Mouse (Mus musculus): ENCODE measurements around the gene C7. TPM values are rescaled to one million over a fixed set of nuclear protein-coding genes. Genes with fewer than 3 reads are reported as not detected.
"Not testable (repeated sequence)": the region's sequence is repeated elsewhere in the genome, so short reads cannot be mapped to it uniquely, and the experiment has no call there.

Gene C7
- polyA plus RNA-seq, 1 experiment from 2014 or later = not detected

DNA sequence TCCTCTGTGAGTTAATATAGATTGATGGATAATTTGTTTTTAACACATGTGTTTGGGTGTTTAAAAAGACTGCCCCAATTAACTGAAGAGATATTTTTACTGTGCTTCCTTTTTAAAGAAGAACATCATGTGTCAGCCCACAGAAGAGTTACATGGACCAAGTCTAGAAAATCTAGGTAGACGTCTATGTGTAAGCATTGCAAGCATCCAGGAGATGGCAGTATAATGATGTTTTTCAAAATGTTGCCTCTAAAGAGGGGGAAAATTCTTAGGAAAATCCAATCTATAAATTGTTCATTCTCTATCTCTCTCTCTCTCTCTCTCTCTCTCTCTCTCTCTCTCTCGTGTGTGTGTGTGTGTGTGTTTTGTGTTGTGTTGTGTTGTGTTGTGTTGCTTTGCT, 22.6 kb upstream of the C7 start:
- Histone ChIP-seq H3K4me2 (no peak overlapping the region), H3K4me1 (replicated peaks) (no peaks in the 10 kb centered on the region), H3K27ac (no peak overlapping the region), H3K36me3 (no peaks in the 10 kb centered on the region), H3K9ac (no peak overlapping the region), H3K9me3 (replicated peaks) (no peaks in the 10 kb centered on the region), H3K27me3 (no peaks in the 10 kb centered on the region), H3K4me3 (replicated peaks) (no peak overlapping the region)
- no peak for ATAC-seq (ENCODE audit: low read depth)
- DNase-seq = no peak
- 5% methylated on average over 2 of the region's 2 CpGs for WGBS (ENCODE audit: insufficient replicate concordance)

DNA sequence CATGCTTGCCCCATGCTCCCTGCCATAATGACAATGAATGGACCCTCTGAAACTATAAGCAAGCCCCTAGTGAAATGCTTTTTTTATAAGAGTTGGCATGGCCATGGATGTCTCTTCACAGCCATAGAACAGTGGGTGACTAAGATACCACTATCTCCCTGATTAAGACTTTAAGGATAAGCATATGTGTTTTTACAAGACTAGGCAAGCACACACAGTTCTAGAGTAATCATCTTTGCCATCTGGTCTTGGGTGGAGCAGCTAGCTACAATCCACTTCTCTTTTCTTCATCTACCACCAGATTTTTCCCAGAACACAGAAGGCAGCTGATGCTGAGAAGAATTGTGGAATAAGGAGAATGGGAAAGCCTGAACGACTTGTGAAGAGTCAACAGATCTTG, 17.7 kb upstream of the C7 start:
- no peak for DNase-seq
- Histone ChIP-seq H3K4me2 (no peak overlapping the region), H3K4me3 (replicated peaks) (no peak overlapping the region), H3K36me3 (no peaks in the 10 kb centered on the region), H3K9me3 (replicated peaks) (no peaks in the 10 kb centered on the region), H3K27ac (no peak overlapping the region), H3K4me1 (replicated peaks) (no peaks in the 10 kb centered on the region), H3K27me3 (no peaks in the 10 kb centered on the region), H3K9ac (no peak overlapping the region)
- ATAC-seq (ENCODE audit: low read depth) = no peak
- WGBS (ENCODE audit: insufficient replicate concordance) = 25% methylated on average over 1 of the region's 1 CpGs

- ATAC-seq (ENCODE audit: low read depth) (no peak), DNase-seq (no peak)
- 49% methylated on average over 15 of the region's 15 CpGs for WGBS (ENCODE audit: insufficient replicate concordance)
- Histone ChIP-seq H3K4me2 (no peak overlapping the region), H3K9ac (no peak overlapping the region), H3K4me3 (replicated peaks) (no peak overlapping the region), H3K27ac (no peak overlapping the region), H3K9me3 (replicated peaks) (no peaks in the 10 kb centered on the region), H3K27me3 (no peaks in the 10 kb centered on the region), H3K4me1 (replicated peaks) (no peaks in the 10 kb centered on the region), H3K36me3 (no peaks in the 10 kb centered on the region)
Measured at GRCm38 (mm10) chr15:5068801-5069518, 5.4 kb upstream of the C7 start.

GRCm38 (mm10) chr15:5045560-5046284, 17.8 kb downstream of the C7 start:
- Histone ChIP-seq H3K4me2 (no peak overlapping the region), H3K9ac (no peak overlapping the region)
- ATAC-seq (ENCODE audit: low read depth) = no peak

DNA sequence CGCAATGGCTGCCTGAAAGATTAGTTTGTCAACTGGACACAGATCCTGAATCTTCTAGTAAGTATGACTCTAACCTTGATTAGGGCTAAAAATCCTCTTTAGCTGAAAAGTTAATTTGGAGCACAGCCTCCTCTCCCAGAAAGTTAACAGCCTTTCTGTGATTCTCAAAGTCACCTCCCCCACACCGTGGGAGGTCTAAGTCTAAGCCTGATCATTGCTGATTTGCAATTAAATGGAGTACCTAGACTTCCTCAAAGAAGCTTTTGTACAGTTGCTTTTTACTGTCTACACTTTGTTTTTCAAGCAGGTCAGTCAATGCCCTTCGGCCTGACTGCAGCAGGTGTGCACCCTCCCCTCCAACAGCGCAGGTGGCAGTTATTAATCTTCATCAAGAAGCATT, 34.3 kb downstream of the C7 start:
- H3K4me3 ChIP-seq (replicated peaks) = no peak overlapping the region
- no peaks in the 10 kb centered on the region for H3K4me1 ChIP-seq (replicated peaks)
- no peaks in the 10 kb centered on the region for H3K27me3 ChIP-seq
- ATAC-seq (ENCODE audit: low read depth) (no peak), DNase-seq (no peak)
- no peak overlapping the region for H3K27ac ChIP-seq
- no peak overlapping the region for H3K9ac ChIP-seq
- WGBS (ENCODE audit: insufficient replicate concordance) = 63% methylated on average over 4 of the region's 4 CpGs
- no peaks in the 10 kb centered on the region for H3K36me3 ChIP-seq
- H3K9me3 ChIP-seq (replicated peaks) = no peaks in the 10 kb centered on the region
- H3K4me2 ChIP-seq = no peak overlapping the region

More at GRCm38 (mm10) chr15:5045560-5046284, 17.8 kb downstream of the C7 start:
- 25% methylated on average over 11 of the region's 11 CpGs for WGBS (ENCODE audit: insufficient replicate concordance)
- Histone ChIP-seq H3K4me1 (replicated peaks) (no peaks in the 10 kb centered on the region), H3K36me3 (no peaks in the 10 kb centered on the region), H3K9me3 (replicated peaks) (no peaks in the 10 kb centered on the region), H3K4me3 (replicated peaks) (no peak overlapping the region), H3K27me3 (no peaks in the 10 kb centered on the region), H3K27ac (no peak overlapping the region)
- DNase-seq = no peak

- H3K27ac ChIP-seq; H3K4me2 ChIP-seq; ATAC-seq (ENCODE audit: low read depth); H3K36me3 ChIP-seq; DNase-seq; H3K4me1 ChIP-seq (replicated peaks); H3K9ac ChIP-seq; H3K9me3 ChIP-seq (replicated peaks); H3K4me3 ChIP-seq (replicated peaks); H3K27me3 ChIP-seq: not testable (repeated sequence)
- 75% methylated on average over 14 of the region's 14 CpGs for WGBS (ENCODE audit: insufficient replicate concordance)
Measured at GRCm38 (mm10) chr15:5023479-5024265, 39.9 kb downstream of the C7 start.

GRCm38 (mm10) chr15:5009644-5010107, 53.9 kb downstream of the C7 start:
- 64% methylated on average over 11 of the region's 11 CpGs for WGBS (ENCODE audit: insufficient replicate concordance)
- Histone ChIP-seq H3K4me2 (no peak overlapping the region), H3K27ac (no peak overlapping the region), H3K36me3 (no peaks in the 10 kb centered on the region), H3K27me3 (no peaks in the 10 kb centered on the region), H3K4me1 (replicated peaks) (no peaks in the 10 kb centered on the region), H3K9me3 (replicated peaks) (no peaks in the 10 kb centered on the region), H3K4me3 (replicated peaks) (no peak overlapping the region), H3K9ac (no peak overlapping the region)
- DNase-seq (no peak), ATAC-seq (ENCODE audit: low read depth) (no peak)

- Histone ChIP-seq H3K4me2 (no peak overlapping the region), H3K9ac (no peak overlapping the region), H3K4me3 (replicated peaks) (no peak overlapping the region), H3K9me3 (replicated peaks) (no peaks in the 10 kb centered on the region), H3K27me3 (no peaks in the 10 kb centered on the region), H3K27ac (no peak overlapping the region), H3K4me1 (replicated peaks) (no peaks in the 10 kb centered on the region), H3K36me3 (no peaks in the 10 kb centered on the region)
- DNase-seq = no peak
- no peak for ATAC-seq (ENCODE audit: low read depth)
- 47% methylated on average over 6 of the region's 6 CpGs for WGBS (ENCODE audit: insufficient replicate concordance)
Measured at GRCm38 (mm10) chr15:5003503-5004196, 59.9 kb downstream of the C7 start.

GRCm38 (mm10) chr15:5002903-5003302, 60.6 kb downstream of the C7 start:
- no peaks in the 10 kb centered on the region for H3K27me3 ChIP-seq
- H3K9me3 ChIP-seq (replicated peaks) = no peaks in the 10 kb centered on the region
- DNase-seq = no peak
- 40% methylated on average over 2 of the region's 2 CpGs for WGBS (ENCODE audit: insufficient replicate concordance)
- H3K4me3 ChIP-seq (replicated peaks) = no peak overlapping the region
- no peak overlapping the region for H3K4me2 ChIP-seq
- H3K27ac ChIP-seq = no peak overlapping the region
- no peak for ATAC-seq (ENCODE audit: low read depth)
- H3K9ac ChIP-seq = no peak overlapping the region
- H3K36me3 ChIP-seq = no peaks in the 10 kb centered on the region
- H3K4me1 ChIP-seq (replicated peaks) = no peaks in the 10 kb centered on the region

DNA sequence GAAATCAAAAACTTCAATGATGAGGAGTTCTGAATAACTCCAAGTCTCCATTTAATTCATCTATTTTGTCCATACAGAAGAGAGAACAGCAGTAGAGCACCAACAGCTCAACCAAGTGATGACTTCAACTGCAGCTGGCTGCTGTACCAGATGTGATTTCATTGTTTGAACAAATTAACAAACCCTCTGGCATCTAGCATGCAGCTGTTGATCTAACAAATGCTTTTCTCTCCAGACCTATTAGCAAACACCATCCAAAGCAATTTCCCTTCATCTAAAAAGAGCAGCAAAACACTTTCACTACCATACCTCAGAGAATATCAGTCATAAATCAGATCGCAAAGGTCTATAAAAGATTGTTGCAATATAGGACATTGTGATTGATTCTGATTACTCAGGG, 90.2 kb downstream of the C7 start:
- no peak overlapping the region for H3K4me2 ChIP-seq
- DNase-seq (no peak), ATAC-seq (ENCODE audit: low read depth) (no peak)
- H3K9me3 ChIP-seq (replicated peaks) = no peaks in the 10 kb centered on the region
- H3K4me1 ChIP-seq (replicated peaks) = no peaks in the 10 kb centered on the region
- no peak overlapping the region for H3K9ac ChIP-seq
- H3K27me3 ChIP-seq = no peaks in the 10 kb centered on the region
- H3K27ac ChIP-seq = no peak overlapping the region
- 83% methylated on average over 1 of the region's 1 CpGs for WGBS (ENCODE audit: insufficient replicate concordance)
- no peaks in the 10 kb centered on the region for H3K36me3 ChIP-seq
- no peak overlapping the region for H3K4me3 ChIP-seq (replicated peaks)

Measured in liver, embryonic 13.5 days (tissue).